Mouse (Mus musculus): ENCODE measurements around the gene Clstn2. TPM values are rescaled to one million over a fixed set of nuclear protein-coding genes. Genes with fewer than 3 reads are reported as not detected.

Clstn2 gene
- polyA plus RNA-seq, 1 experiment: 0.27 TPM

GRCm38 (mm10) chr9:97490591-97491176, 542.3 kb downstream of the Clstn2 start:
- 20% methylated on average over 2 of the region's 2 CpGs for WGBS
- H3K4me3 ChIP-seq (ENCODE audit: low read depth, low read length): no peak overlapping the region
- no peaks in the 10 kb centered on the region for H3K4me1 ChIP-seq (ENCODE audit: control insufficient read depth, insufficient read depth, insufficient read length, low read length)
- no peak for TF ChIP-seq CTCF (IDR thresholded peaks at IDR 0.05; ENCODE audit: extremely low read depth, insufficient read length, insufficient replicate concordance, low read depth, low read length)
- no peak for TF ChIP-seq POLR2A (IDR thresholded peaks at IDR 0.05; ENCODE audit: low read depth, low read length)
- H3K36me3 ChIP-seq (ENCODE audit: control insufficient read depth, insufficient read depth, low read length): no peaks in the 10 kb centered on the region
- H3K27ac ChIP-seq (ENCODE audit: insufficient read depth, low read depth, low read length): no peak overlapping the region
- no peaks in the 10 kb centered on the region for H3K27me3 ChIP-seq (ENCODE audit: control insufficient read depth, insufficient read depth, low read length)

GRCm38 (mm10) chr9:97486826-97487225, 546.2 kb downstream of the Clstn2 start:
- WGBS: 73% methylated on average over 7 of the region's 7 CpGs

GRCm38 (mm10) chr9:97481187-97481586, 551.8 kb downstream of the Clstn2 start:
- Histone ChIP-seq H3K4me3 (ENCODE audit: low read depth, low read length) (no peak overlapping the region), H3K27ac (ENCODE audit: insufficient read depth, low read depth, low read length) (no peak overlapping the region), H3K4me1 (ENCODE audit: control insufficient read depth, insufficient read depth, insufficient read length, low read length) (no peaks in the 10 kb centered on the region), H3K27me3 (ENCODE audit: control insufficient read depth, insufficient read depth, low read length) (no peaks in the 10 kb centered on the region), H3K36me3 (ENCODE audit: control insufficient read depth, insufficient read depth, low read length) (no peaks in the 10 kb centered on the region)
- WGBS: 64% methylated on average over 1 of the region's 1 CpGs
- TF ChIP-seq POLR2A (IDR thresholded peaks at IDR 0.05; ENCODE audit: low read depth, low read length): no peak
- no peak for TF ChIP-seq CTCF (IDR thresholded peaks at IDR 0.05; ENCODE audit: extremely low read depth, insufficient read length, insufficient replicate concordance, low read depth, low read length)

More at GRCm38 (mm10) chr9:97486826-97487225, 546.2 kb downstream of the Clstn2 start:
- Histone ChIP-seq H3K27ac (ENCODE audit: insufficient read depth, low read depth, low read length) (no peak overlapping the region), H3K4me1 (ENCODE audit: control insufficient read depth, insufficient read depth, insufficient read length, low read length) (no peaks in the 10 kb centered on the region), H3K4me3 (ENCODE audit: low read depth, low read length) (no peak overlapping the region), H3K36me3 (ENCODE audit: control insufficient read depth, insufficient read depth, low read length) (no peaks in the 10 kb centered on the region), H3K27me3 (ENCODE audit: control insufficient read depth, insufficient read depth, low read length) (no peaks in the 10 kb centered on the region)
- TF ChIP-seq POLR2A (IDR thresholded peaks at IDR 0.05; ENCODE audit: low read depth, low read length): no peak
- no peak for TF ChIP-seq CTCF (IDR thresholded peaks at IDR 0.05; ENCODE audit: extremely low read depth, insufficient read length, insufficient replicate concordance, low read depth, low read length)

GRCm38 (mm10) chr9:97476961-97477360, 556.0 kb downstream of the Clstn2 start:
- Histone ChIP-seq H3K4me3 (ENCODE audit: low read depth, low read length) (no peak overlapping the region), H3K36me3 (ENCODE audit: control insufficient read depth, insufficient read depth, low read length) (no peaks in the 10 kb centered on the region), H3K27me3 (ENCODE audit: control insufficient read depth, insufficient read depth, low read length) (no peaks in the 10 kb centered on the region), H3K4me1 (ENCODE audit: control insufficient read depth, insufficient read depth, insufficient read length, low read length) (no peaks in the 10 kb centered on the region), H3K27ac (ENCODE audit: insufficient read depth, low read depth, low read length) (no peak overlapping the region)
- WGBS: 60% methylated on average over 2 of the region's 2 CpGs
- TF ChIP-seq CTCF (IDR thresholded peaks at IDR 0.05; ENCODE audit: extremely low read depth, insufficient read length, insufficient replicate concordance, low read depth, low read length) (no peak), POLR2A (IDR thresholded peaks at IDR 0.05; ENCODE audit: low read depth, low read length) (no peak)

- H3K36me3 ChIP-seq (ENCODE audit: control insufficient read depth, insufficient read depth, low read length): no peaks in the 10 kb centered on the region
- WGBS: 92% methylated on average over 3 of the region's 3 CpGs
- H3K4me1 ChIP-seq (ENCODE audit: control insufficient read depth, insufficient read depth, insufficient read length, low read length): no peaks in the 10 kb centered on the region
- H3K27ac ChIP-seq (ENCODE audit: insufficient read depth, low read depth, low read length): no peak overlapping the region
- no peak for TF ChIP-seq POLR2A (IDR thresholded peaks at IDR 0.05; ENCODE audit: low read depth, low read length)
- TF ChIP-seq CTCF (IDR thresholded peaks at IDR 0.05; ENCODE audit: extremely low read depth, insufficient read length, insufficient replicate concordance, low read depth, low read length): no peak
- H3K4me3 ChIP-seq (ENCODE audit: low read depth, low read length): no peak overlapping the region
- H3K27me3 ChIP-seq (ENCODE audit: control insufficient read depth, insufficient read depth, low read length): no peaks in the 10 kb centered on the region
These were observed 556.5 kb downstream of the Clstn2 start for GRCm38 (mm10) chr9:97476456-97476855.

GRCm38 (mm10) chr9:97474896-97475295, 558.1 kb downstream of the Clstn2 start:
- H3K4me1 ChIP-seq (ENCODE audit: control insufficient read depth, insufficient read depth, insufficient read length, low read length): no peaks in the 10 kb centered on the region
- no peak for TF ChIP-seq CTCF (IDR thresholded peaks at IDR 0.05; ENCODE audit: extremely low read depth, insufficient read length, insufficient replicate concordance, low read depth, low read length)
- no peak for TF ChIP-seq POLR2A (IDR thresholded peaks at IDR 0.05; ENCODE audit: low read depth, low read length)
- 83% methylated on average over 6 of the region's 6 CpGs for whole genome bisulfite sequencing

GRCm38 (mm10) chr9:97471014-97471591, 561.9 kb downstream of the Clstn2 start:
- TF ChIP-seq CTCF (IDR thresholded peaks at IDR 0.05; ENCODE audit: extremely low read depth, insufficient read length, insufficient replicate concordance, low read depth, low read length): no peak
- TF ChIP-seq POLR2A (IDR thresholded peaks at IDR 0.05; ENCODE audit: low read depth, low read length): no peak
- Histone ChIP-seq H3K36me3 (ENCODE audit: control insufficient read depth, insufficient read depth, low read length) (no peaks in the 10 kb centered on the region), H3K27ac (ENCODE audit: insufficient read depth, low read depth, low read length) (no peak overlapping the region), H3K27me3 (ENCODE audit: control insufficient read depth, insufficient read depth, low read length) (no peaks in the 10 kb centered on the region), H3K4me1 (ENCODE audit: control insufficient read depth, insufficient read depth, insufficient read length, low read length) (no peaks in the 10 kb centered on the region), H3K4me3 (ENCODE audit: low read depth, low read length) (no peak overlapping the region)
- WGBS: 75% methylated on average over 7 of the region's 7 CpGs

More at GRCm38 (mm10) chr9:97474896-97475295, 558.1 kb downstream of the Clstn2 start:
- H3K4me3 ChIP-seq (ENCODE audit: low read depth, low read length): no peak overlapping the region
- no peak overlapping the region for H3K27ac ChIP-seq (ENCODE audit: insufficient read depth, low read depth, low read length)
- no peaks in the 10 kb centered on the region for H3K36me3 ChIP-seq (ENCODE audit: control insufficient read depth, insufficient read depth, low read length)
- H3K27me3 ChIP-seq (ENCODE audit: control insufficient read depth, insufficient read depth, low read length): no peaks in the 10 kb centered on the region

Data from small intestine, adult 2 months (tissue).